Mouse (Mus musculus) heart, adult 11 months (tissue): ENCODE results near the gene Gosr2.

Source experiments
- DNase-seq: peaks from one replicate; pipeline ENCODE4 v3.0.0; 2022

The Gosr2 gene

DNA sequence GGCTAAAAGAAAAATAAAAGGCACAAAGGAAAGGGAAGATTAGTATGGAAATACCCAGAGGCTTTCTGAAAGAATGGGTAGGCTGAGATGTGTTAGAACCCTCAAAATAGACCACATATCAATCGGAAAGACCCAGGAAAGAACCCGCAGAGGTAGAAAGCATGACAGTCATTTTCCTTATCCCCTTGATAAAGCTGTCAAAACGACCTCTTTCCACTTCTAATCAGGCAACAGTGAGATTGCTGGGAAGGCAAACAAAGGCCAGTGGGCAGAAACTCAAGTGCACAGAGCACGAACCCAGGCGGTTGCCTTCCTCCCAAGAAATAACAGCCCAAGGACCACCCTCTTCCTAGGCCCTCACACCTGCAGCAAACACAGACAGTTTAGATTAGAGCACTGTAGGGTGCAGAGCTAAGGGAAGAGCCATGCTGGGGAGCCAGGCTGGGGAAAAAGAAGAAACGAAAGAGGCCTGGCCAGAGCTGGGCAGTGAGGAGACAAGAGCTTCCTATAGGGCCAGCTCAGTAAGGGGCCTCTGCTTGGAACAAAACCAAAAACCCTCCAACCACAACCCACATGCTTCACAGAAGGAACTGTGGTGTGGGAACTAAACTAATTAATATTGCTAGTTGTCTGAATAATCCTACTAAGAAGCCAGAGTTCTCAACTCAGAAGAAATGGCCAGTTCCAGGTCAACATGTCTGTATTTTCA, 9.3 kb downstream of the Gosr2 start:
- DNase-seq: no peak

DNA sequence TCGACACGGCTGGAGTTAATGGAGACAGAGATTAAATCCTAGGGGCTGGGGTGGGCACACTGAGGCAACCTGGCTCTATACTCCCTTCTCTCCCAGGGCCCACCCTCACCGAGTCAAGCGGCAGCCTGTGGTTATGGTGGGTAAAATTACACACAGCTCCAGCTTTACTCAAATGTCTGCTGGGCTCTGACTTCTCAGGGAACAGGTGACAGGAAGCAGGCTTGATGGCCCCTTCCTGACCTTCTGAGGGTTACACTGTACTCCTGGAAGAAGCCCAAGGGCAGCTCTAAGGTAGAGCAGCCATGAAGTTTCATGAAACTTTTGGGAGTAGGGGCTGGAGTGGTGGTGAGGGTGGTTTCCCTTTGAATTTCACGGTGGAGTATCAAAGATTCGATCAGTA, 11.0 kb downstream of the Gosr2 start:
- DNase-seq: no peak

DNA sequence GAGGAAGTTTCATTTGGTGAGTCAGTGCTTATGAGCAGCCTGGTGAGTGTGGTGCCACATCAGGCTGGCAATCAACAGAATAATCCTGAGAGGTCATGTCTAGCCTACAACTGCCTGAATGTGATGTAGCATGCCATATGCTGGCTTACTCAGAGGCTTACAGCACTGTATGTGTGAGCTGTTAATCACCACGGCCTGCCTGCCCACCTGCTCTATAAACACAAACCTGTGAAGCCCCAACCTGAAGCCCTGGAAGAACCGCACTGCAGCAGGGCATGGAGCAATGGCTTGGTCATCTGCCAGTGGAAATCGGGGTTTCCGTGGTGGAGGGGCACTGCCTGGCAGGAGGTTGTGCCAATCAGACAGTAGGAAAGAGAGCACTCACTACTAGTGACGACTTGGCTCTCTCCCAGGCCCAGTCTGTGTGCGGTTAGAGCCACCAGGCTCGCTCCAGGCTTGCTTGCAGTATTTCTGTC, 12.4 kb downstream of the Gosr2 start:
- DNase-seq: no peak

DNA sequence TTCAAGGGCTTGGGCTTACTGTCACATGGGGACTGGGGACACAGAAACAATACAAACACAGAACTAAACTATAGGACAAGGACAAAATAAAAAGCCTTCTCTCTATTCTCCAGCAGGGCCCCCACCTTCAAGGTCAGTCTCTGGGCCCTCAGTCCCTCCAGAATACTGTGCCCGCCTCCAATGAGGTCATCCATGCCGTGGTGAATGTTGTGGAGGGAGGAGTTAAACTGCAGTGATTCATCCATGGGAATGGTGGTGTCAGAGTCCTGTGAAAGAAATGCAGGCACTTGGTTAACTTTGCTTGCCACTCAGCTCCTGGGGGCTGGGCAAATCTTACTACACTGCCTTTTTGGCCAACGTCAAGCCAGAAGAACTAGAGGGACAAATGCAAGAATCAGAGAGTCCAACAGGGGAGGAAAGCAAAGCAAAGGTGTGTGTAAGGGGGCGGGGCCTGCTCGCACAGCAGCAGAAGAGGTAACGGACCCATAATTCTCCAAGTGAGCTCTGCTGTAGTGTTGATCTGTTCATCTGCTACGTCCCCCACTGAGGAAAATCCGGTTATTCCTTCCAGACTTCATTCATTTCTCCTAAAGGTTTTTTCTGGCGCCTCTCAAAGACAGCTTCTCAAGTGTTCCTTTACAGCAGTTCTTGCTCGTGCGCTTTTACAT, 13.9 kb downstream of the Gosr2 start:
- DNase-seq: no peak

DNA sequence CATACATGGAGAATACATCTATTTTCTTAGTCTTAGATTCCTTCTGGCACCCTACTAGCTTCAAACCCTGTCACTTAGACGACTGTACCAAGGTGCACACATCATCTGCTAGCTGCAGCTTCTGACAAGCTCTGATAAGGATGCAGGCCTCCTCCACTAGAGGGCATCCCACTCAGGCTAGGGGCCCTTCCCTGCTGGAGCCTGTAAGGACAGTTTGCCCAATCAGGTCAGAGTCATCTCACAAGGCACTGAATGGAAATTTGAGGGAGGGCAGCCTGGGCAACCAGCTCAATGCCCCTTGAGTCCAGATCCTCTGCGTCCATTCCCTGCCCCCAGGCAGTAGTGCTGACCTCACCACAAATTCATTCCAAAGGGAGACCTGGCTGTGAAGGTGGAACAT, 20.7 kb downstream of the Gosr2 start:
- peak; percentile 92 for DNase-seq

DNA sequence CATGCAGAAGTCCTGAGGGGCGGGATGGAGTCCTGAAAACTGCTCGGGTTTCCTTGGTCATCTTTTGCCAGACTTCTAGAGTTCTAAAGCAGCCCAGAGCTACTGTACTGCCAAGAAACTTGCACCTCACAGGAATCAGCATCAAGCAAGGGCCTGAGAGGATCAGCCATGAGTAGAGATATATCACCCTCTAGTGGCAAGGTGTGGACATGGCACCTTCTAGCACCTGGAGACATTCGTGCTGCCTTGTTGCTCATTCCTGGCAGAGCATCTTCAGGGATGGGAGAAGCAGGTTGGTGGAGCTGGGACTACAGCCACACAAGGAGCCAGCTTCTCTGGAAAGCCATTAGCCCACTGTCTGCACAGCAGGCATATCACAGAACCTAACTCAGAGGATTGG, 22.1 kb downstream of the Gosr2 start:
- DNase-seq: no peak

DNA sequence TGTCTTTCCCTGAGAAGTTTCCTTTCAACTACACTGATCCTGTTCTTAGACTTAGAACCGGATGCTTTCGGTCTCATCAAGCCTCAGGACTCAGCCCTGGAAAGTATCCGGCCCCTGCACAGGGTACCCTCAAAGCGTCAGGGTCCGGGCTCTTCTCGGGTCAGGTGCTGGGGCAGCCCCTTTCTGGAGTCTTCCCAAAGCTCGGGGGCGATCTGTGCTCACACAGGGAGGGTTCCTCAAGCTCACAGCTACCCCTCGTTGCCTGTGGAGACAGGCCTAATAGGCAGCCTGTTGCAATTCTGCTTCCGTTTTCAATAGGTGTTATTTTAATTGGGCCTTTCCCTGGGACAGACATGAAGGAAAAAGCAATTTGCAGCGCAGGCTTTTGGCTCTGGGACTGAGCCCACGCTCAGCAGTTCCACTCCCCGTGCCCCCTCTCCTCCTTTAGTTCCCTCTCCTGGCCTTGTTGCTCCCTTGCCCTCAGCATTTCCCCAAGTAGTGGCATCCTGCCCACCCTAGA, 30.7 kb downstream of the Gosr2 start:
- no peak for DNase-seq

DNA sequence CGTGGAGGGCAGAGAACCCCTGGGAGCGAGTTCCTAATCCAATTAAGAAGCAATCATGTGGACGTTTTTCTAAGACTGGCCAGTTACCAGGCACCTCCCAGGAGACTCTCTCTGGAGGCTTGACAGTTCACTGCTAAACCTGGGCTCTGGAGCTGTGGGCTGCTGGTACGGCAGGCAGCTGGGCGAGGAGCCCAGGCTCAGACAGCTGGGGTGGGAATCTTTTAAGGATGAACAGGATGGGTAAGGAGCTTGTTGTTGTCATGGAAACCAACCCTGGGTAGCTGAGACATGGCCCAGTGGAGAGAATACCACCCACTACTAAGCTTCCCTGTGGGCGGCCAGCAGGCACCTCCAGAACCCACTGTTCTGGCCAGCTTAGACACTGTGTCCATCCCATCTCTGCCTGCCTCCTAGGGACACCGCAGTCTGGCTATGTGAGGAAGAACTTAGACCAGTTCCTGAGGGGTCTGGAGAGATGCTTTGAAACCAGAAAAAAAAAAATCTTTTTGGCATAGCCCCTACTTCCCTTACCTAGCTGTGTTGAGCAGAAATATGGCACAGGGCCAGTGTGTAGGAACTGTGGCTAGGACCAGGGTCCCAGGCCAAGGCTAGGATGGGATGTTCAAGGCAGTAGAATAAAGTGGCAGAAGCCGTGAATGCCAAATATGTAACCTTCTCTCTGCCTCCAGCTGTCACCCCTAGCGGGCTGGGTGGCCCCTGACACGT, 31.4 kb downstream of the Gosr2 start:
- DNase-seq: no peak

DNA sequence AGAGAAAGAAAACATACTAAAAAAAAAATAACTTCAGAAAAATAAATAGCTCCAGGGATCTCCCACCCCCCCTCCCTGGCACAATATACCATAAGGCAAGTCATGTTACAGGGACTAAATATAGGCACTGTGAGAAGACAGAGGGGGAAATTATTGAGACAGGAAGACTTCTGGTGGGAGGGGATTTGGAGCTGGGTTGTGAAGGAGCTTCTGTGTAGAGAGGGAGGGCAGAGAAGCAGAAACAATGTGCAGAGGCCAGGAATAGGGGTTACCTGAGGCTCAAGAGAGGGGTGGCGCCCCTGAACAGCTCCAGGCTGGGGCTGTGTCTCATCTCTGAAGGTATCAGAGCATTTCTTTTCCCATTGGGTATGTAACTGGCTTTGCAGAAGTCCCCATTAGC, 32.0 kb downstream of the Gosr2 start:
- DNase-seq: no peak

DNA sequence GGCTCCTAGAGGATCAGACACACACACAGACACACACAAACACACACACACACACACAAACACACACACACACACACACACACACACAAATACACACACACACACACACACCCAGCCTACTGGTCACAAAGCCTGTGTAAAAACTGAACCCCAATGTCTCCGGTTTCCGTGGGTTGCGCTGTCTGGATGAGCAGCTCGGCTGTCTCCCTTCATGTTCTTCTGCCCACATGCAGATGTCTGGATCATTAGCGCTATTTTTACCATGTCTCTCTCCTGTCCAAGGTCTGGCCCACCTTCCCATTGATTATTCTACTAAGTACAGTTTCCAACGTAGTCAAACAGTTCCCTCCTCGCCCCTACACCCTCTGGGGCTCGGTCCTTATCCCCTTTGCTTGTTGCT, 34.6 kb downstream of the Gosr2 start:
- no peak for DNase-seq

DNA sequence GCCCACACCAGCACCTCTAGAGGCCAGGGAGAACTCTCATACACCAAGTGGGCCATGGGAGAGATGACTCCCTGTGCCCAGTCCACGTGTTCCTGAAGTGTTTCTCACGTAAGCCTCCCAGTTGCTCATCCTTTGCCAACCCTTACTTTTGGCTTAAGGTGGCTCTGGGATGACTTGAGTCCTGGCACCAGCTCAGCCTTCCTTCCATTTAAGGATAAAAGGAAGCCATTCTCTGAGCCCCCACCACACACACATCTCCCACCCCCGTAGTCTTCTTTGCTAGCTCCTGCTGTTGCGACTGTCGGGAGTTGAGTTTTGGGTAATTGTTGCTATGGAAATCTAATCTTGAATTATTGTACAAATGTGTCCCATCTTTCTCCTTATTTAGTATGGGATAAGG, 35.2 kb downstream of the Gosr2 start:
- no peak for DNase-seq

DNA sequence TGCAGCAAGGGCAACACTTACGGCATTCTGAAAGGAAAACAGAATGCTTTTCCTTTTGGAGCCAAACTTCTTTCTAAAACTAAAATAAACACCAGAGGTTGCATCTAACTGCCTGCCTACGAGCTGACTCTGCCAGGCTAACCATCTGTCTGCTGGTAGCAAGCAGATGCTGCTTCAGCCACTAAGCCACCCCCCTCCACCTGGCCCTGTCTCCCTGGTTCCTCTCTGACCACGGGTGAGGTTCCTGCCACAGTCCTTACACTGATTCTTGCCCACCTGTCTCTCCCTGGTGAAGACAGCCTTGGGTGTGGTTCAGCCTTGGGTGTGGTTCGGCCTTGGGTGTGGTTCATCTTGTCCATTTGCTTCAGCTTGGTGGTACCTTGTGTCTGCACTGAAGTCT, 35.8 kb downstream of the Gosr2 start:
- no peak for DNase-seq

DNA sequence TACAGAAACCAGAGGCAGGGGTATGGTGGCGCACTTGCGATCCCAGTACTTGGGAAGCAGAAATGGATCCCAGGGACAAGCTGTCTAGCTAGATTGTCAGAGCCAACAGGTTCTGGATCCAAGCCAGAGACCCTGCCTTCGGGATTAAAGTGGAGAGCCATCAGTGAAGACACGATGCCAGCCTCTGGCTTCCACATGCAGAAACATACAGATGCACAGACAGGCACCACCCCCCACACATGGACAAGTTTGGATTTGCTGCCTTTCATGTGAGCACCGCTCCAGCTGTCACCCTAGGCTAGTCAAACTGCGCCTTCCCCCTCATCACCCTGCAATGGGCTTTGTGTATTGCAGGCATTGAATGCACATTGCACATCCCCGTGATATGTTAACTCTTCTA, 39.5 kb downstream of the Gosr2 start:
- DNase-seq: no peak

DNA sequence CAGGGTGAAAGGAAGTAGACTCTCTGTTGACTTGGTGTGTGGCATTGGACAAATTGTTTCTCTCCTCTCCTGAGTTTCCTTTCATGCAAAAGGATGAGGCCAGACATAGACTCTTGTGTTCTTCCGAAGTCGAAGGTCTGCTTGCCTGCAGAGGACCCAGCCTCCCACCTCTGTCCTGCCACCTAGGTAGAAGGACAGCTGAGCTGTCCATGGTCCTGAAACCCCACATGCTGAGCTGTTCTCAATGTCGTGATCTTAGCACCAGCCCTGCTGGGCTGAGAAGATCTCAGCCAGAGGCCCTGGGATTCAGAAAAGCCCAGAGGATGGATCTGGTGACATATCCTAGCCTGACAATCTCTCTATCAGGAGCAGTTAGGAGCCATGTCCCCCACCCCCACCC, 41.2 kb downstream of the Gosr2 start:
- no peak for DNase-seq

DNA sequence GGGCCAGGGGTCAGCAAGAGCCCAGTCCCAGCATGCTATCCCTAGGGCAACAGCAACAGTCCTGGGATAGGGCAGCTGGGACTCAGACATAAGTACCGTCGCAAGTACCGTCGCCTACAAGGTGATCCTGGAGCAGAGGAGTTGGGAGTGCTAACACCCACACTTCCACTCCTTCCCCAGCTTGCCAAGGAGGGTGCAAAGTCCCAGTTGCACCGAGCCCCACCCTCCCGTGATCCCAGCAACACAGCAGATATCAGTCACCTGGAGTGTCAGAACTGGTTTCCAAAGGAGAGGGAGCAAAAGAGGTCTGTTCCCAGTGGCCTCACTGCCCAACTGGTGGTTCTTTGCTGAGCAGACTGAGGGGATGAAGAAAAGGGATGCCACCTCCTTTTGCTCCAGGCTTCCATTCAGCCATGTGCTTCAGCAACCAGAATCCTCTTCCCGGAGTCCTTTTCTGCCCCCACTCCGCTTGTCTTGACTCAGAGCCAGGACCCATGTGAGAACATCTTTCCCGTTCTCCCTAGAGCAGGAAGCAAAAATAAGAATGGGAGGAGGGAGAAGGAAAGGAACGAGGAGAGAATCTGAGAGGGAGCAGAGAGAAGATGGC, 44.2 kb downstream of the Gosr2 start:
- no peak for DNase-seq

DNA sequence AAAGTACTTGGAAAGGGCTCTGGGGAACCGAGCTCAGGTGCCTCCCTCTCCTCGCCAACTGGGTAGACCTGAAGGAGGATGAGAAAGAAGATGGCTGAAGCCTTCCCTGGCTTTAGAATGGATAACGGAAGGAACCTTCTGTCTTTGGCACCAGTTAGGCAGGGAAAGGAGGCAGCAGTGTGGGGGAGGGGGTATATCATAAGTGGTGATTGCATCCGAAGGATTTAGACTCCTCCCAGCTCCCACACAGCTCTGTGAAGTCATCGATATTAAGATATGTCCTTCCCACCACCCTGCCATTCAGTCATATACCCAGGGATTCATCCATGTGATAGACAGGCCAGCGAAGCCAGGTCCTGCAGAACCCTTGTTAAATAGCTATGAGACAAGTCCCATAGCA, 46.3 kb downstream of the Gosr2 start:
- DNase-seq: no peak

DNA sequence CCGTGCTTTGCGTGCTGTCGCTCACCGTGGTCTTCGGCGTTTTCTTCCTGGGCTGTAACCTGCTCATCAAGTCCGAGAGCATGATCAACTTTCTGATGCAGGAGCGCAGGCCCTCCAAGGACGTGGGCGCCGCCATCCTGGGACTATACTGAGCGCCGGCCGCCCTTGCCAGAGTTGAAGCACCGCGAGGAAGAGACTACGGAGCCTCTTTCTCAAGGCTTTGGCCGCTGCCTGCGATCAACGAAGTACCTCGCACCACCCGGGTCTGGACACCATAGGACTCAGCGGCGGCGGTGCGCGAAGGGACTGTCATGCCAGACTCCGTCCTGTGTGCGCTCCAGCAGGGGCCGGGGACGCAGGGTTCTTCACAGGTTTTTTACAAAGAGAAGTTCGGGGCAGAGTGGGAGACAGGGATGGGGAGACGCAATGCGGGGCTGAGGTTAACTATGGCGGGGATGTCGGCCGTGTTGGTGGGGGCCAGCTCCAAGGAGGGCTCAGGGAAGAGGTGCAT, 47.7 kb downstream of the Gosr2 start:
- DNase-seq: no peak

DNA sequence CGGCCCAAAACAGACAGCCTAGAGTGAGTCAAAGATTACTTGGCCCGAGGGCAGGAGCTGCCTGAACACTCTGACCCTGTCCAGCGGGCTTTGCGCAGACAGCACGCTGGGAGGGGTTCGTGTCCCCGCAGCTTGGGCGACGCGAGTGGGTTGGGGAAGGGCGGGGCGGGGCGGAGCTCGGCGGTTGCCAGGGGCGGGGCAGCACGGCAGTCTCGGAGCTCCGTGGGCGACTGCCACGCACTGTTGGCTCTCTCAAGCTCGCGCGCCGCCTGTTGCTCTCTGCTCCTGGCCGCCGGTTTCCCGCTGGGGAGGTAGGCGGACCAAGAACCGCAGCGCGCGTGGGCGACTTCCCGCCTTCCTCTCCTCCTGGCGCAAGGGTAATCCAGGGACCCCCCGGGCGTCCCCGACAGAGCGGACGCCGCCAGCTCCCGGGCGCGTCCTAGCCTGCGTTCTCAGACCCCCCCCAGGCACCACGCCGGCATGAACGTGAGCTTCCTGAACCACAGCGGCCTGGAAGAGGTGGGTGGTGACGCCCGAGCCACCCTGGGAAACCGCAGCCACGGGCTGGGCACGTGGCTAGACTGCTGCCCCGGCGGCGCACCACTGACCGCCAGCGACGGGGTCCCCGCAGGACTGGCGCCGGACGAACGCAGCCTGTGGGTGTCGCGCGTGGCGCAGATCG, 48.3 kb downstream of the Gosr2 start, which contains the start of gene Rprml:
TSS of gene Rprml (plus strand) at position 270 of the 682 bp plus-strand sequence.
- peak; percentile 87 for DNase-seq

DNA sequence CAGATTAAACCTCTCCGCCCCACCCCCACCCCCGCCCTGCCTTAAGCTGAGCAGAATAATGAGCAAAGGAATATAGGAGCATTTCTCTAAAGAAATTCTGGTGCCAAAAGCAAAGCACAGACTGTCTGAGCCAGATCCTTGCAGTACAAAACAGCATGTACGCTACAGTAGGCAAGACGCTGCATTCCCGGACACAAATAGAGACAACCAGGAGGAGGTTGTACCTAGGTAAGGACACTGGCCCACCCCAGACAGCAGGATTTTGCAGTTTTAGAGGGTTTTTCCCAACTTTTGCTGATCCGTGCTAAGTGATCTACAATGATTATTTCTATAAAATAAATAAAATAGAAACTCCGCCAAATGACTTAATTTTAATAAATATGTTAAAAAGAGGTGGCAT, 49.0 kb downstream of the Gosr2 start:
- peak; percentile 55 for DNase-seq

DNA sequence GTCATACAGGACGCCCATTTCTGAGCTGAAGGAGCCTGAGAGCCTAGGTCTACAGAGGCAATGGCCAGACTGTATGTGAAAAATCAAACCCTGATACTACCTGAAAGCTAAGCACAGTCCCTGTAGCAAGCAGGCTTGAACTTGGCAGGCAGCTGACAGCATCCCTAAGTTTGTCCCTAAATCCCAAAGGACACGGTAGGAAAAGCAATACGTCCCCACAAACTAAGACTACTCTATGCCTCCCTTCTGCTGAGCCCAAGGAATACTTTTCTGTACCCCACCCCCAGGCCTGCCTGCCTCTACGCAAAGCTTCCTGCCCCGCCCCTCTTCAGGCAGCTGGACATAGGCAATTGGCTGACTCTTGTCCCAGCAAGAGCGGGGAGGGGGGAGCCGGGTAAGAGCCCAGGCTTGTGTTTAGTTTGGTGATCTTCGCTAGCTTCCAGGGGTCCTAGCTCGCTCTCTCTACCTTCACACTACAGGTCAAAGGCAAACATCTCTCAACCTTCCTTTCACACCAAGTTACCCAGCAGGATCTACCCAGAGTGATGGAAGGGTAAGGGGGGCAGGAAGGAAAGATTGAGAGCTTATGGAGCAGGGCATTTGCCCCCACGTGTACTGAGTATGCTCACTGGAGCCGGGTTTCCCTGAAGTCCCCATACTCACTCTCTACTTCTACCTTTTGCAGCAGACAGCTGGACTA, 49.6 kb downstream of the Gosr2 start:
- DNase-seq: peak; percentile 83

DNA sequence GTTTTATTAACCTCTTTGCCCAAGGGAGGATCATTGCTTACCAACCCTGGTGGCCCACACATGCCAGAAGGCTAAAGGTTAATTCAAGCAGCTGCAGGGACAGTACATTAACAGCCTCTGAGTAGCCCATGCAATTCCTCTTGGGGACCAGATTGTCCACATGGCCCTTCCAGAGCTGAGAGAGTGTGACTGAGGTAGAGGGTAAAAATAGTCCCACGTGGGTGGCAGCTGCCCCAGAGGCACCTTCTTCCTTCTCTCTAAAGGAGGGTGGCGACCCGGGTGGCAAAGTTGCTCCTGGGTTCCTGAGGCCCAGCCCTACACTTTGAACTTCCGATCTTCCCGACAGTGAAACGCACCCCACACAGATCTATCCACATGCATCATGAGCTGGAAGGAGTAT, 51.4 kb downstream of the Gosr2 start:
- DNase-seq: peak; percentile 90

DNA sequence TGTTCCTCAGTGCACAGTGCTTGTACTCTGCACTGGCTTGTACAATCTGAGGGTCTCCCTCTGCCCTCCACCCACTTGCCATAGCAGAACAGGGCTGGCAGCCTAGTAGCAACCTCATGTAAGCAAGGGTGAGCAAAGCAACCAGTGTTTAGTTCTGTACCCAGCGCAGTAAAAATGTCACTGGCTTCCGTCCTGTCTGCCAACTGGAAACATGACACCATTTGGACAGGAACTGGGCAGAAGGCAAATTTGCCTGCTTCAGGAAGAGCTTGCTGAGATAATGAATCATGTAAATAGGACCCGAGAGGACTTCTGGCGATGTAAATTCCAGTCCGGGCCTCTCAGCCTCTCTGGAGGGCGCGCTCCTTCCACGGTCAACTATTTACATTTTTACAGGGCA, 52.0 kb downstream of the Gosr2 start:
- DNase-seq: peak; percentile 83
